Comparison of ENCODE assay signal across 9 mouse cellular contexts in the genomic region with DNA sequence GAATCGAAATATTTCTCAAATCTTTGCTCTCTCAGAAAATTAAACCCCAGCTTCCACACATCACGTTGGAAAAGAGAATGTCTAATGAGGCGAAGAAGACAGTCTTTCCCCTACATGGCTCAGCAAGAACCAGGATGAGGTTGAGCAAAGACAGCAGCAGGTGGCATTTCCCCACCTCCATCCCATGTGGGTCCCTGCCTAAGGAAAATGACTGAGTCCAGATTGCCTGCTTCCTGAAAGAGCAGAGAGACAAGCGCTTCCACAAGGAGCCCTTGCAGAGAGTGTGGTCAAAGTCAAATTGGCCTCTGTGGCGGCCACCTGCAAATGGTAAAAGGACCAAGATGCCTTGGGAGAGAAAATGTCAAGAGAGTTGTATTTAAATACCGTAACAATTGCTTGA. TPM values are rescaled to one million over a fixed set of nuclear protein-coding genes. Genes with fewer than 3 reads are reported as not detected.
A peak's percentile ranks its signal among the peaks of the same experiment; 100 is the strongest.
DNase-seq lines count a peak whose midpoint lies in the region; ATAC-seq and TF ChIP-seq lines count a peak whose summit lies in the region.
"Had no signal": no experiment of that assay in that cellular context is flagged by ENCODE, and none has a peak within 500 bp of the region (broad histone marks: within the 10 kb centered on the region; RNA-seq: fewer than 3 reads in every experiment).

No protein-coding gene starts in this region.

- TF ChIP-seq RAD21 in MEL (IDR thresholded peaks at IDR 0.05; ENCODE audit: low read depth, low read length) = no peak

- H3K27me3 ChIP-seq in heart, embryonic 12.5 days (replicated peaks) = 0 out of 2 replicates have a peak, but pooled peaks cover 5% of the 10 kb centered on the region
- H3K27me3 ChIP-seq in MEL (ENCODE audit: control insufficient read depth in 1 of 2, insufficient read depth in 2 of 2, low read length in 2 of 2) = no peaks in the 10 kb centered on the region
- no peaks in the 10 kb centered on the region for H3K27me3 ChIP-seq in forebrain, embryonic 15.5 days
- H3K27me3 ChIP-seq in liver, embryonic 15.5 days = peaks cover 58% of the 10 kb centered on the region

- 0 out of 2 replicates have a peak overlapping the region, but pooled peaks have one; percentile 89 for H3K9ac ChIP-seq in heart, embryonic 12.5 days
- peak overlapping the region; percentile 68 for H3K9ac ChIP-seq in MEL (ENCODE audit: control insufficient read depth, low read depth, low read length, poor library complexity, severe bottlenecking)
- H3K9ac ChIP-seq in forebrain, embryonic 15.5 days (replicated peaks) = peak overlapping the region; percentile 95
- peak overlapping the region; percentile 55; the same call in 1 of the 2 replicates for H3K9ac ChIP-seq in liver, embryonic 15.5 days

- TF ChIP-seq POLR2A in MEL (IDR thresholded peaks at IDR 0.05; ENCODE audit: control insufficient read depth in 1 of 2, insufficient read depth in 1 of 2, low read depth in 1 of 2, low read length in 2 of 2, poor library complexity in 1 of 2) = no peak

- no peaks in the 10 kb centered on the region for H3K36me3 ChIP-seq in heart, embryonic 12.5 days
- peaks cover 0 to 33% of the 10 kb centered on the region in 2 experiments; a peak in 2 of 4 replicates for H3K36me3 ChIP-seq in MEL (ENCODE audit: control insufficient read depth in 1 of 2, insufficient read depth in 2 of 2, low read length in 2 of 2)
- no peaks in the 10 kb centered on the region for H3K36me3 ChIP-seq in forebrain, embryonic 15.5 days
- no peaks in the 10 kb centered on the region for H3K36me3 ChIP-seq in liver, embryonic 15.5 days (replicated peaks)

- no peak for ATAC-seq in heart, embryonic 12.5 days (ENCODE audit: insufficient number of reproducible peaks, low FRiP score)
- ATAC-seq in forebrain, embryonic 15.5 days (replicated peaks) = no peak
- ATAC-seq in liver, embryonic 15.5 days (ENCODE audit: insufficient read depth) = no peak

- no peaks in the 10 kb centered on the region for H3K9me3 ChIP-seq in heart, embryonic 12.5 days (replicated peaks)
- no peaks in the 10 kb centered on the region for H3K9me3 ChIP-seq in MEL (replicated peaks; ENCODE audit: insufficient read depth, low read length)
- no peaks in the 10 kb centered on the region for H3K9me3 ChIP-seq in forebrain, embryonic 15.5 days
- H3K9me3 ChIP-seq in liver, embryonic 15.5 days (replicated peaks) = no peaks in the 10 kb centered on the region

- no peak for TF ChIP-seq EP300 in MEL (IDR thresholded peaks at IDR 0.05; ENCODE audit: low read depth in 1 of 2, low read length in 2 of 2)

- peak overlapping the region; percentile 96 for H3K4me2 ChIP-seq in heart, embryonic 12.5 days
- peak overlapping the region; percentile 94 for H3K4me2 ChIP-seq in forebrain, embryonic 15.5 days (replicated peaks)
- H3K4me2 ChIP-seq in liver, embryonic 15.5 days = no peak overlapping the region; the same call in 1 of the 2 replicates

- no peak for TF ChIP-seq CTCF in MEL (IDR thresholded peaks at IDR 0.05 in 2 of 3, conservative IDR thresholded peaks at IDR 0.05 in 1 of 3; ENCODE audit: control insufficient read depth in 1 of 3, insufficient read depth in 1 of 3, low read depth in 2 of 3, low read length in 3 of 3, poor library complexity in 1 of 3, severe bottlenecking in 1 of 3)

- H3K79me2 ChIP-seq in MEL (ENCODE audit: control insufficient read depth, insufficient read depth, low read length, poor library complexity) = peaks cover 62% of the 10 kb centered on the region

- no peak for DNase-seq in heart, adult 9 months (ENCODE audit: low spot score in 2 of 2)
- DNase-seq in MEL (ENCODE audit: low read depth, low spot score) = peak; percentile 47
- DNase-seq in retina, postnatal 1 day = no peak
- DNase-seq in spleen, postnatal 14 days (ENCODE audit: low spot score in 2 of 2) = no peak
- DNase-seq in left cerebral cortex, postnatal 4 days = no peak

- intact Hi-C loops in left cerebral cortex, postnatal 4 days (cut with DNase I) = no loop called here

- 65% methylated on average over 6 of the region's 6 CpGs for WGBS in heart, embryonic 12.5 days
- WGBS in forebrain, embryonic 15.5 days = 74% methylated on average over 6 of the region's 6 CpGs
- WGBS in liver, embryonic 15.5 days (ENCODE audit: insufficient replicate concordance) = 55% methylated on average over 6 of the region's 6 CpGs

- H3K27ac ChIP-seq in heart, embryonic 12.5 days (ENCODE audit: poor library complexity, severe bottlenecking) = no peak overlapping the region
- no peak overlapping the region for H3K27ac ChIP-seq in MEL (ENCODE audit: control insufficient read depth, low read depth, low read length)
- peak overlapping the region; percentile 92 for H3K27ac ChIP-seq in forebrain, embryonic 15.5 days (replicated peaks)
- no peak overlapping the region for H3K27ac ChIP-seq in liver, embryonic 15.5 days (replicated peaks)

- peaks cover 61% of the 10 kb centered on the region for H3K4me1 ChIP-seq in heart, embryonic 12.5 days (replicated peaks)
- peaks cover 2 to 38% of the 10 kb centered on the region in 2 experiments; a peak in 3 of 4 replicates for H3K4me1 ChIP-seq in MEL (ENCODE audit: control insufficient read depth in 1 of 2, insufficient read depth in 2 of 2, low read length in 2 of 2)
- peaks cover 84% of the 10 kb centered on the region for H3K4me1 ChIP-seq in forebrain, embryonic 15.5 days
- peaks cover 61% of the 10 kb centered on the region for H3K4me1 ChIP-seq in liver, embryonic 15.5 days (replicated peaks)

- no peak overlapping the region for H3K4me3 ChIP-seq in heart, embryonic 12.5 days
- H3K4me3 ChIP-seq in MEL (ENCODE audit: control insufficient read depth in 1 of 2, insufficient read depth in 1 of 2, low read depth in 2 of 2, low read length in 2 of 2) = peak overlapping the region; percentile 32 to 60; a peak in 2 of 4 replicates
- peak overlapping the region; percentile 93 for H3K4me3 ChIP-seq in forebrain, embryonic 15.5 days
- no peak overlapping the region for H3K4me3 ChIP-seq in liver, embryonic 15.5 days (replicated peaks)

TF ChIP-seq in MEL, 35 proteins besides CTCF, POLR2A, EP300 and RAD21 (continues in another document):
- TF ChIP-seq TAL1 (IDR thresholded peaks at IDR 0.05; ENCODE audit: low read length) (no peak), ETS1 (IDR thresholded peaks at IDR 0.05; ENCODE audit: low read depth, low read length) (no peak), JUND (IDR thresholded peaks at IDR 0.05; ENCODE audit: low read depth, low read length) (no peak), UBTF (IDR thresholded peaks at IDR 0.05; ENCODE audit: borderline replicate concordance, insufficient read depth, low read depth, low read length) (no peak), GABPA (IDR thresholded peaks at IDR 0.05; ENCODE audit: low read depth, low read length) (no peak), MYC (IDR thresholded peaks at IDR 0.05; ENCODE audit: low read depth, low read length) (no peak), POLR2AphosphoS5 (IDR thresholded peaks at IDR 0.05; ENCODE audit: borderline replicate concordance, low read depth, low read length) (no peak), NRF1 (IDR thresholded peaks at IDR 0.05; ENCODE audit: insufficient read depth, low read depth, low read length, poor library complexity, severe bottlenecking) (no peak), SIN3A (IDR thresholded peaks at IDR 0.05; ENCODE audit: low read length) (no peak)

RNA-seq across cellular contexts. Expression of gene Ankrd13b, which starts 1.0 kb away (rescaled TPM):
- polyA plus RNA-seq in heart, embryonic 12.5 days (2016; fragmentation: Nextera tagmentation; extraction: Ambion mirVana) = 3.7 and 4.8 TPM in 2 replicates
- total RNA-seq in MEL (2012; rRNA removed) = 20.9 and 22.6 TPM in 2 replicates
- 10 to 100 TPM in 1 of 2 experiments, not detected in 1; 54.0 TPM for polyA plus RNA-seq in MEL (2012; ENCODE audit: insufficient read depth in 1 of 2, insufficient read length in 2 of 2, low read depth in 1 of 2, low replicate concordance in 2 of 2, missing spikeins in 1 of 2)
- 37.3 and 41.8 TPM in 2 replicates for polyA plus RNA-seq in forebrain, embryonic 15.5 days (2015; fragmentation: Nextera tagmentation; extraction: Ambion mirVana)
- polyA plus RNA-seq in liver, embryonic 15.5 days (2015; fragmentation: Nextera tagmentation; extraction: Ambion mirVana) = 0.58 and 0.75 TPM in 2 replicates
- 100 to 1,000 TPM; 216 to 217 TPM for total RNA-seq in left cerebral cortex, postnatal 4 days (2021)

RNA-seq across cellular contexts. Expression of gene Git1, which starts 2.9 kb away (rescaled TPM):
- polyA plus RNA-seq in heart, embryonic 12.5 days (2016; fragmentation: Nextera tagmentation; extraction: Ambion mirVana) = 9.3 and 10.2 TPM in 2 replicates
- total RNA-seq in MEL (2012; rRNA removed) = 32.0 and 33.1 TPM in 2 replicates
- 10 to 100 TPM in 1 of 2 experiments, not detected in 1; 81.4 TPM for polyA plus RNA-seq in MEL (2012; ENCODE audit: insufficient read depth in 1 of 2, insufficient read length in 2 of 2, low read depth in 1 of 2, low replicate concordance in 2 of 2, missing spikeins in 1 of 2)
- polyA plus RNA-seq in forebrain, embryonic 15.5 days (2015; fragmentation: Nextera tagmentation; extraction: Ambion mirVana) = 14.4 and 15.9 TPM in 2 replicates
- polyA plus RNA-seq in liver, embryonic 15.5 days (2015; fragmentation: Nextera tagmentation; extraction: Ambion mirVana) = 1.4 and 2.2 TPM in 2 replicates
- total RNA-seq in left cerebral cortex, postnatal 4 days (2021) = 100 to 1,000 TPM; 150 to 151 TPM

RNA-seq across cellular contexts. Expression of gene Abhd15, which starts 24.5 kb away (rescaled TPM):
- polyA plus RNA-seq in heart, embryonic 12.5 days (2016; fragmentation: Nextera tagmentation; extraction: Ambion mirVana) = 0.72 and 1.4 TPM in 2 replicates
- 1.7 and 1.8 TPM in 2 replicates for total RNA-seq in MEL (2012; rRNA removed)
- 1 to 10 TPM in 1 of 2 experiments, not detected in 1; 1.9 TPM for polyA plus RNA-seq in MEL (2012; ENCODE audit: insufficient read depth in 1 of 2, insufficient read length in 2 of 2, low read depth in 1 of 2, low replicate concordance in 2 of 2, missing spikeins in 1 of 2)
- 1.9 and 2.4 TPM in 2 replicates for polyA plus RNA-seq in forebrain, embryonic 15.5 days (2015; fragmentation: Nextera tagmentation; extraction: Ambion mirVana)
- 3.9 and 4.9 TPM in 2 replicates for polyA plus RNA-seq in liver, embryonic 15.5 days (2015; fragmentation: Nextera tagmentation; extraction: Ambion mirVana)
- under 1 TPM; 0.50 to 0.54 TPM for total RNA-seq in left cerebral cortex, postnatal 4 days (2021)

RNA-seq across cellular contexts. Expression of gene Trp53i13, which starts 25.3 kb away (rescaled TPM):
- polyA plus RNA-seq in heart, embryonic 12.5 days (2016; fragmentation: Nextera tagmentation; extraction: Ambion mirVana) = 29.4 and 30.2 TPM in 2 replicates
- 6.0 and 6.6 TPM in 2 replicates for total RNA-seq in MEL (2012; rRNA removed)
- polyA plus RNA-seq in MEL (2012; ENCODE audit: insufficient read depth in 1 of 2, insufficient read length in 2 of 2, low read depth in 1 of 2, low replicate concordance in 2 of 2, missing spikeins in 1 of 2) = 10 to 100 TPM in 1 of 2 experiments, not detected in 1; 12.3 TPM
- 15.0 and 19.5 TPM in 2 replicates for polyA plus RNA-seq in forebrain, embryonic 15.5 days (2015; fragmentation: Nextera tagmentation; extraction: Ambion mirVana)
- polyA plus RNA-seq in liver, embryonic 15.5 days (2015; fragmentation: Nextera tagmentation; extraction: Ambion mirVana) = 5.2 TPM in 2 replicates
- 1 to 10 TPM; 5.8 TPM for total RNA-seq in left cerebral cortex, postnatal 4 days (2021)

RNA-seq across cellular contexts. Expression of gene Coro6, which starts 28.2 kb away (rescaled TPM):
- polyA plus RNA-seq in heart, embryonic 12.5 days (2016; fragmentation: Nextera tagmentation; extraction: Ambion mirVana) = 30.1 and 32.0 TPM in 2 replicates
- total RNA-seq in MEL (2012; rRNA removed) = 0.04 TPM in 1 of 2 replicates, not detected in the other
- polyA plus RNA-seq in MEL (2012; ENCODE audit: insufficient read depth in 1 of 2, insufficient read length in 2 of 2, low read depth in 1 of 2, low replicate concordance in 2 of 2, missing spikeins in 1 of 2) = under 1 TPM in 1 of 2 experiments, not detected in 1; 0.18 TPM
- polyA plus RNA-seq in forebrain, embryonic 15.5 days (2015; fragmentation: Nextera tagmentation; extraction: Ambion mirVana) = 0.08 and 0.09 TPM in 2 replicates
- 0.16 and 0.35 TPM in 2 replicates for polyA plus RNA-seq in liver, embryonic 15.5 days (2015; fragmentation: Nextera tagmentation; extraction: Ambion mirVana)
- 1 to 10 TPM; 2.2 to 3.7 TPM for total RNA-seq in left cerebral cortex, postnatal 4 days (2021)
- polyA plus RNA-seq: thymus, postnatal 0 days had no signal

Comparison
In these comparisons a context has a peak if more than half of its experiments do, and no peak if none do; other contexts are left out.
1. H3K4me3 ChIP-seq: peak in MEL (2 of 2) and forebrain, embryonic 15.5 days (single experiment); none in heart, embryonic 12.5 days (single experiment) and liver, embryonic 15.5 days (single experiment).
2. Peak in every context shown above with its lines, with median percentiles within 50 percentile points of each other: H3K9ac ChIP-seq.